Comparison of ENCODE assay signal across 24 mouse cellular contexts in the genomic region with DNA sequence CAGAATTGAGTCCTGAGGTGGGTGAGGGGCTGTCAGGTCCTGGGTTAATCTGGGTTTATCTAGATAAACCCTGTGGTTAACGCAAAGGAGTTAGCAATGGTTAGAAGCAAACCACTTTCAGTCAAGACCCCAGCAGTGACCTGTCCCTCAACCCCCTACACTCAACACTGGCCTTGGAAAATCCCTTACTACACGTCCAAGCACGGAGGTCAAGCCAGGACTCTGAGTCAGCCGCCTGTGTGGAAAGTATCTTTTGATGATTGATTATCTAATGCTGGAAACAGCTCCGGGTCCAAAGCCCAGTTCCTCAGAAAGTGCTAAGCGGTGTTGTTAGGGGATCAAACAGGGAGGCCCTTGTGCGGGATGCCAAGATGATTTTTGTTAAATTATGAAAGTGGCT. TPM values are rescaled to one million over a fixed set of nuclear protein-coding genes. Genes with fewer than 3 reads are reported as not detected.
A peak's percentile ranks its signal among the peaks of the same experiment; 100 is the strongest.
DNase-seq lines count a peak whose midpoint lies in the region; ATAC-seq lines count a peak whose summit lies in the region.
"Had no signal": no experiment of that assay in that cellular context is flagged by ENCODE, and none has a peak within 500 bp of the region (broad histone marks: within the 10 kb centered on the region; RNA-seq: fewer than 3 reads in every experiment).

No protein-coding gene starts in this region.

- H3K9ac ChIP-seq in hindbrain, embryonic 16.5 days (ENCODE audit: low read depth, low read length) = no peak overlapping the region
- H3K9ac ChIP-seq: limb, embryonic 13.5 days; liver, embryonic 15.5 days; midbrain, embryonic 12.5 days; neural tube, embryonic 12.5 days had no signal

- 61% methylated on average over 7 of the region's 7 CpGs for whole genome bisulfite sequencing in hindbrain, embryonic 16.5 days

- no peaks in the 10 kb centered on the region for H3K36me3 ChIP-seq in hindbrain, embryonic 16.5 days (ENCODE audit: control insufficient read depth, insufficient read depth, low read length)
- H3K36me3 ChIP-seq: embryonic facial prominence, embryonic 10.5 days; limb, embryonic 13.5 days; liver, embryonic 15.5 days; midbrain, embryonic 12.5 days; neural tube, embryonic 12.5 days had no signal

- ATAC-seq in hindbrain, embryonic 16.5 days = no peak
- ATAC-seq: activated CD4-positive, CD25-positive, alpha-beta regulatory T cell, adult 4 months; Patski had no signal

- no peaks in the 10 kb centered on the region for H3K27me3 ChIP-seq in hindbrain, embryonic 16.5 days (replicated peaks; ENCODE audit: control insufficient read depth, insufficient read depth, low read length)
- H3K27me3 ChIP-seq: midbrain, embryonic 12.5 days; neural tube, embryonic 12.5 days; Patski had no signal

- no peak overlapping the region for H3K27ac ChIP-seq in hindbrain, embryonic 16.5 days (ENCODE audit: low read depth, low read length)
- H3K27ac ChIP-seq: embryonic facial prominence, embryonic 10.5 days; layer of hippocampus, adult 2 months; limb, embryonic 13.5 days; liver, embryonic 15.5 days; midbrain, embryonic 12.5 days; neural tube, embryonic 12.5 days had no signal

- peak; percentile 11 to 17 for DNase-seq in lung, adult 18-20 months
- DNase-seq in lung, postnatal 4 days = no peak
- peak; percentile 83 for DNase-seq in Muller cell, postnatal 12 days (ENCODE audit: inconsistent ontology term)
- DNase-seq in adrenal gland, adult 18-20 months (ENCODE audit: low spot score in 2 of 2) = peak; percentile 37 to 57
- peak; percentile 28 for DNase-seq in lung, postnatal 10 days
- no peak for DNase-seq in MN1 (ENCODE audit: low spot score)
- DNase-seq: cerebellum, adult 11-12 months; cerebellum, postnatal 36 days; heart, postnatal 10 days; kidney, adult 8-10 months; kidney, postnatal 14 days; layer of hippocampus, postnatal 36 days; thymus, adult 2 months had no signal

- no peak overlapping the region for H3K4me2 ChIP-seq in hindbrain, embryonic 16.5 days (ENCODE audit: low read length)
- H3K4me2 ChIP-seq: heart, embryonic 11.5 days; limb, embryonic 13.5 days; liver, embryonic 15.5 days; midbrain, embryonic 12.5 days; neural tube, embryonic 12.5 days had no signal

- peaks cover 3% of the 10 kb centered on the region; the same call in 1 of the 2 replicates for H3K9me3 ChIP-seq in hindbrain, embryonic 16.5 days (ENCODE audit: control insufficient read depth, low read length)
- H3K9me3 ChIP-seq: liver, embryonic 15.5 days had no signal

- no peak overlapping the region for H3K4me3 ChIP-seq in hindbrain, embryonic 16.5 days (ENCODE audit: low read length)
- H3K4me3 ChIP-seq: embryonic facial prominence, embryonic 10.5 days; layer of hippocampus, adult 2 months; limb, embryonic 13.5 days; liver, embryonic 15.5 days; midbrain, embryonic 12.5 days; neural tube, embryonic 12.5 days had no signal

- H3K4me1 ChIP-seq in hindbrain, embryonic 16.5 days (ENCODE audit: control insufficient read depth, insufficient read depth, low read depth, low read length) = no peaks in the 10 kb centered on the region
- H3K4me1 ChIP-seq: liver, embryonic 15.5 days; midbrain, embryonic 12.5 days; neural tube, embryonic 12.5 days had no signal

RNA-seq across cellular contexts. Expression of gene Fzd10, which starts 42.5 kb away (rescaled TPM):
- total RNA-seq in adrenal gland, adult 18-20 months (2021) = under 1 TPM; 0.16 to 0.40 TPM
- polyA plus RNA-seq in hindbrain, embryonic 16.5 days (2015; fragmentation: Nextera tagmentation; extraction: Ambion mirVana) = 2.9 and 3.1 TPM in 2 replicates
- polyA plus RNA-seq: activated CD4-positive, CD25-positive, alpha-beta regulatory T cell, adult 4 months; C2C12; liver, embryonic 15.5 days; Patski had no signal

Comparison
In these comparisons a context has a peak if more than half of its experiments do, and no peak if none do; other contexts are left out.
1. DNase-seq: peak in lung, adult 18-20 months (2 of 2), Muller cell, postnatal 12 days (single experiment), adrenal gland, adult 18-20 months (2 of 2) and lung, postnatal 10 days (single experiment); none in lung, postnatal 4 days (0 of 2) and MN1 (single experiment).